Mouse (Mus musculus): ENCODE data around the gene Rab25.

The Rab25 gene

GRCm38 (mm10) chr3:88526157-88527131 is 21.7 kb downstream of the Rab25 start:
- peak; percentile 55 to 83 for DNase-seq (ENCODE audit: low spot score in 2 of 2)

GRCm38 (mm10) chr3:88525021-88525420 is 23.1 kb downstream of the Rab25 start:
- DNase-seq (ENCODE audit: low spot score in 2 of 2) = no peak

- DNase-seq (ENCODE audit: low spot score in 2 of 2) = no peak
Observed at GRCm38 (mm10) chr3:88523027-88523426, 25.1 kb downstream of the Rab25 start.

GRCm38 (mm10) chr3:88521803-88522331 is 26.2 kb downstream of the Rab25 start:
- peak in 1 of 2 experiments; percentile 58 for DNase-seq (ENCODE audit: low spot score in 2 of 2)

GRCm38 (mm10) chr3:88521156-88521555 is 26.9 kb downstream of the Rab25 start:
- no peak for DNase-seq (ENCODE audit: low spot score in 2 of 2)

GRCm38 (mm10) chr3:88520078-88520477 is 28.0 kb downstream of the Rab25 start:
- no peak for DNase-seq (ENCODE audit: low spot score in 2 of 2)

- DNase-seq (ENCODE audit: low spot score in 2 of 2) = no peak
Observed at GRCm38 (mm10) chr3:88518411-88518810, 29.7 kb downstream of the Rab25 start.

- no peak for DNase-seq (ENCODE audit: low spot score in 2 of 2)
Observed at GRCm38 (mm10) chr3:88516407-88516806, 31.7 kb downstream of the Rab25 start.

- no peak for DNase-seq (ENCODE audit: low spot score in 2 of 2)
Observed at GRCm38 (mm10) chr3:88515095-88515386, 33.1 kb downstream of the Rab25 start.

GRCm38 (mm10) chr3:88514231-88515094 is 33.6 kb downstream of the Rab25 start:
- DNase-seq (ENCODE audit: low spot score in 2 of 2) = no peak

- no peak for DNase-seq (ENCODE audit: low spot score in 2 of 2)
Observed at GRCm38 (mm10) chr3:88513546-88514115, 34.5 kb downstream of the Rab25 start.

GRCm38 (mm10) chr3:88512896-88513545 is 35.1 kb downstream of the Rab25 start:
- DNase-seq (ENCODE audit: low spot score in 2 of 2) = no peak

GRCm38 (mm10) chr3:88512141-88512895 is 35.8 kb downstream of the Rab25 start:
- no peak for DNase-seq (ENCODE audit: low spot score in 2 of 2)

GRCm38 (mm10) chr3:88511559-88511958 is 36.5 kb downstream of the Rab25 start:
- DNase-seq (ENCODE audit: low spot score in 2 of 2) = no peak

- DNase-seq (ENCODE audit: low spot score in 2 of 2) = no peak
Observed at GRCm38 (mm10) chr3:88510421-88511289, 37.4 kb downstream of the Rab25 start.

GRCm38 (mm10) chr3:88509692-88510420 is 38.2 kb downstream of the Rab25 start, which contains the start of gene Lmna:
Gene Lmna, minus strand, starts transcription at chr3:88509956.
- peak; percentile 89 to 94 for DNase-seq (ENCODE audit: low spot score in 2 of 2)

- no peak for DNase-seq (ENCODE audit: low spot score in 2 of 2)
Observed at GRCm38 (mm10) chr3:88509250-88509649, 38.9 kb downstream of the Rab25 start.

GRCm38 (mm10) chr3:88505765-88506164 is 42.3 kb downstream of the Rab25 start:
- DNase-seq (ENCODE audit: low spot score in 2 of 2) = no peak

- no peak for DNase-seq (ENCODE audit: low spot score in 2 of 2)
Observed at GRCm38 (mm10) chr3:88505081-88505480, 43.0 kb downstream of the Rab25 start.
